Mouse (Mus musculus) intestine, embryonic 16.5 days (tissue): ENCODE results near the gene Ccdc102a. TPM values are rescaled to one million over a fixed set of nuclear protein-coding genes. Genes with fewer than 3 reads are reported as not detected.

ENCODE experiments used
- ATAC-seq: fragments of 200-750 bp; cut with Nextera tagmentation; 2 replicates; pipeline ENCODE4 v1.8.0; 2017; ENCODE audit warnings: moderate TSS enrichment, moderate library complexity
- H3K27ac ChIP-seq: fragments of 300-500 bp; sonication (generic); 2 replicates; pipeline ENCODE4 v1.5.1; 2014; ENCODE audit warnings: mild to moderate bottlenecking, low read length
- H3K27me3 ChIP-seq: fragments of 300-500 bp; sonication (generic); replicated peaks from 2 replicates; pipeline ENCODE4 v1.6.1; 2014; ENCODE audit warnings: low read length, control low read depth, mixed read lengths; ENCODE audit not compliant: control insufficient read depth, insufficient read depth
- H3K36me3 ChIP-seq: fragments of 300-500 bp; sonication (generic); 2 replicates; pipeline ENCODE4 v1.6.1; 2014; ENCODE audit warnings: low read length, control low read depth; ENCODE audit not compliant: control insufficient read depth, insufficient read depth
- H3K4me1 ChIP-seq: fragments of 300-500 bp; sonication (generic); 2 replicates; pipeline ENCODE4 v1.6.1; 2014; ENCODE audit warnings: low read length, control low read depth, mixed read lengths; ENCODE audit not compliant: control insufficient read depth, insufficient read depth
- H3K4me2 ChIP-seq: fragments of 300-500 bp; sonication (generic); 2 replicates; pipeline ENCODE4 v1.6.1; 2014; ENCODE audit warnings: low read depth, low read length, control low read depth
- H3K4me3 ChIP-seq: fragments of 300-500 bp; sonication (generic); 2 replicates; pipeline ENCODE4 v1.5.1; 2014; ENCODE audit warnings: mild to moderate bottlenecking, low read length
- H3K9ac ChIP-seq: fragments of 300-500 bp; sonication (generic); 2 replicates; pipeline ENCODE4 v1.6.1; 2014; ENCODE audit warnings: low read depth, low read length
- H3K9me3 ChIP-seq: fragments of 300-500 bp; sonication (generic); 2 replicates; pipeline ENCODE4 v1.6.1; 2016; ENCODE audit warnings: low read length, control low read depth; ENCODE audit not compliant: control insufficient read depth
- WGBS: fragments of 180-500 bp; shearing (Covaris S2); extraction: QIAGEN DNeasy Blood & Tissue Kit; methylation state at CpG from one replicate; pipeline ENCODE4 v1.1.7; 2014; 5-methylcytosine and 5-hydroxymethylcytosine counted together
- polyA plus RNA-seq: library from polyadenylated mRNA; unstranded; fragments of >200 nt; fragmentation: Nextera tagmentation; extraction: Ambion mirVana; gene quantifications from 2 replicates; pipeline ENCODE4 v1.2.1, GENCODE M21; 2015

The Ccdc102a gene
- polyA plus RNA-seq, 1 experiment from 2014 or later: 10.9 TPM

GRCm38 (mm10) chr8:94914256-94914655 lies 3.6 kb downstream of the Ccdc102a start:
- Histone ChIP-seq H3K27ac (no peak overlapping the region), H3K9ac (0 out of 2 replicates have a peak overlapping the region, but pooled peaks have one; percentile 48), H3K4me3 (no peak overlapping the region), H3K4me1 (peaks cover 44% of the 10 kb centered on the region), H3K4me2 (no peak overlapping the region), H3K36me3 (peaks cover 3% of the 10 kb centered on the region; the same call in 1 of the 2 replicates), H3K27me3 (no peaks in the 10 kb centered on the region), H3K9me3 (no peaks in the 10 kb centered on the region)
- WGBS: 67% methylated on average over 6 of the region's 6 CpGs
- no peak for ATAC-seq

GRCm38 (mm10) chr8:94913061-94913660 lies 4.7 kb downstream of the Ccdc102a start:
- Histone ChIP-seq H3K27ac (no peak overlapping the region), H3K9me3 (no peaks in the 10 kb centered on the region), H3K27me3 (no peaks in the 10 kb centered on the region), H3K9ac (peak overlapping the region; percentile 48), H3K4me2 (peak overlapping the region; percentile 67), H3K36me3 (peaks cover 3% of the 10 kb centered on the region; the same call in 1 of the 2 replicates), H3K4me3 (peak overlapping the region; percentile 40), H3K4me1 (peaks cover 44% of the 10 kb centered on the region)
- peak; percentile 47 for ATAC-seq
- 20% methylated on average over 77 of the region's 77 CpGs for WGBS

- Histone ChIP-seq H3K4me1 (peaks cover 31% of the 10 kb centered on the region), H3K4me2 (no peak overlapping the region), H3K9me3 (no peaks in the 10 kb centered on the region), H3K27ac (no peak overlapping the region), H3K4me3 (no peak overlapping the region), H3K9ac (no peak overlapping the region), H3K36me3 (peaks cover 10% of the 10 kb centered on the region; the same call in 1 of the 2 replicates), H3K27me3 (no peaks in the 10 kb centered on the region)
- ATAC-seq: peak; percentile 54; the same call in 1 of the 2 replicates
- WGBS: 6% methylated on average over 4 of the region's 4 CpGs
Measured at GRCm38 (mm10) chr8:94908847-94909246, 9.1 kb downstream of the Ccdc102a start.

- Histone ChIP-seq H3K9ac (no peak overlapping the region), H3K36me3 (peaks cover 10% of the 10 kb centered on the region; the same call in 1 of the 2 replicates), H3K4me3 (no peak overlapping the region), H3K4me2 (no peak overlapping the region), H3K27me3 (no peaks in the 10 kb centered on the region), H3K9me3 (no peaks in the 10 kb centered on the region), H3K4me1 (peaks cover 22% of the 10 kb centered on the region), H3K27ac (no peak overlapping the region)
- WGBS: 84% methylated on average over 18 of the region's 18 CpGs
- ATAC-seq: no peak
Measured at GRCm38 (mm10) chr8:94907591-94908300, 10.2 kb downstream of the Ccdc102a start.

DNA sequence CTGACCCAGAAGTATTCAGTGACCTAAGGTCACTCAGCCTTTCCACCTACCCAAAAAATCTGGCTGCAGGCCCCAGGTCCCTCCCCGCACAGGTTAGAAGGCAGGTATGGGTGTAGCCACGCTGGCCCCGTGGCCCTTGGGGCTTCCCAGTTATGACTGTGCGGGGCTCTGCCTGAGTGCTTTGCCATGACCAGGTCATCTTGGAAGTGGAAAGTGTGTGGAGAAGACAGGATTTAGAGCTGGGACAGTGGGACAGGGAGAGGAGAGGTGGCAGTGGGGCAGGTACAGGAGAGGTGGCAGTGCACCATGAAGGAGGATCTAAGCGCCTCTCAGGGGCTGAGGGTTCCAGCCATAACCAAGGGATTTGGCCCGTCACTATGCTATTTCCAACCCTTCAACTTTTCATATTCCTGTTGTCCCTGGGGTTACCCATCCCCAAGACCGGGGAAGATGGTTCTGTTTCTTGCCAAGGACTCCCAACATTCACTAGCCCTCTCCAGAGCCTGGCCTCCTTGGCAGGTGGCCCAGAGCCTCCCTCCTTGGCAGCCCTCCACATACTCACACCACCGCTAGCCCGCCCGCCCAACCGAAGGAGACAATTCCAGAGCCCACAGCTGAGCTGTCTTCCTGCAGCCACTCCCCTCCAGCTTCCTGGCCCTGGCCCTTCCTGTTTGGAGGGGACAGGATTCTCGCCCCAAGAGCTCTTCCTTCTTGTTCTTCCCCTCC lies 13.3 kb downstream of the Ccdc102a start:
- Histone ChIP-seq H3K9me3 (no peaks in the 10 kb centered on the region), H3K36me3 (peaks cover 10% of the 10 kb centered on the region; the same call in 1 of the 2 replicates), H3K4me1 (peaks cover 44% of the 10 kb centered on the region), H3K27ac (peak overlapping the region; percentile 57), H3K9ac (peak overlapping the region; percentile 8; the same call in 1 of the 2 replicates), H3K4me3 (no peak overlapping the region), H3K4me2 (no peak overlapping the region), H3K27me3 (no peaks in the 10 kb centered on the region)
- ATAC-seq: 0 out of 2 replicates have a peak, but pooled peaks have one; percentile 10
- WGBS: 62% methylated on average over 12 of the region's 12 CpGs

DNA sequence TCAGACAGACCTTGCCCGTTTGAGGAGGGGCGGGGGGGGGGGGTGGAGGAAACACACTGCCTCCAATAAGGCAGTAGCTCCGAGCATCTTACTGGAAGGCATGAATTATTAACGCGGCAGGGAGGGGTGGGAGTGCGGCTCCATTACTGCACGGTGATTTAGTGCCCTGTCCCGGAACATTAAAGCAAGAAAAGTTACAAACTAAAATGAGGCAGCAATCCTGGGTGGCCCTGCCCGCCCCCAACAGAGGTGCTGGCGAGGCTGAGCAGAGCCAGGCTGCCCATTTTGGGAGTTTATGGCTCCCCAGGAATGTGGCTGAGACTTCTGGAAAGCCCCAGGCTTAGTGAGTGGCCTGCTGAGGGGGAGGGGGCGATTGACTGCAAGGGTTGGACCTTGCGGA lies 14.2 kb downstream of the Ccdc102a start:
- ATAC-seq: no peak
- Histone ChIP-seq H3K4me3 (no peak overlapping the region), H3K27me3 (no peaks in the 10 kb centered on the region), H3K9me3 (no peaks in the 10 kb centered on the region), H3K4me2 (no peak overlapping the region), H3K9ac (no peak overlapping the region), H3K36me3 (peaks cover 6% of the 10 kb centered on the region; the same call in 1 of the 2 replicates), H3K4me1 (peaks cover 52% of the 10 kb centered on the region), H3K27ac (no peak overlapping the region)
- 42% methylated on average over 12 of the region's 12 CpGs for WGBS

DNA sequence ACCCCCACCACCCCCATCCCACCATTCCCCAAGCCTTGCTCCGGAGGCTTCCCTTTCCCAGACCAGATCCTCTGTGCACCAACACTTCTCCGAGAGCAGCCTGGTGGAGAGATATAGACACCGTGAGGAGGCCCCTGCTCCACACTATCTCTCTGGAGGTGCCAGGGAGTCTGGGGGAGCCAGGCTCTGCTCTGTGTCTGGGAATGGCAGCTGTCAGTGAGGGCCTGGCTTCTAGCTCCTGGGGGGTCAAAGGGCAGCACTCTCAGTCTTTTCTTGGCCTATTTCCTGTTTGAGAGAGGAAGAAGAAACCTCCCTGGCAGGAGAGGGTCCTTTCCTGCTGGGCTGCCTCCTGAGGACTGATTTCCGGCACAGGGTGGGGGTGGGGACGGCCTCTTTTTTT lies 16.9 kb downstream of the Ccdc102a start:
- H3K27ac ChIP-seq: peak overlapping the region; percentile 80
- no peaks in the 10 kb centered on the region for H3K9me3 ChIP-seq
- peaks cover 52% of the 10 kb centered on the region for H3K4me1 ChIP-seq
- H3K4me3 ChIP-seq: peak overlapping the region; percentile 15; the same call in 1 of the 2 replicates
- H3K4me2 ChIP-seq: peak overlapping the region; percentile 41
- peak; percentile 24 for ATAC-seq
- H3K36me3 ChIP-seq: peaks cover 4% of the 10 kb centered on the region; the same call in 1 of the 2 replicates
- H3K9ac ChIP-seq: peak overlapping the region; percentile 55
- H3K27me3 ChIP-seq: no peaks in the 10 kb centered on the region
- WGBS: 15% methylated on average over 5 of the region's 5 CpGs

DNA sequence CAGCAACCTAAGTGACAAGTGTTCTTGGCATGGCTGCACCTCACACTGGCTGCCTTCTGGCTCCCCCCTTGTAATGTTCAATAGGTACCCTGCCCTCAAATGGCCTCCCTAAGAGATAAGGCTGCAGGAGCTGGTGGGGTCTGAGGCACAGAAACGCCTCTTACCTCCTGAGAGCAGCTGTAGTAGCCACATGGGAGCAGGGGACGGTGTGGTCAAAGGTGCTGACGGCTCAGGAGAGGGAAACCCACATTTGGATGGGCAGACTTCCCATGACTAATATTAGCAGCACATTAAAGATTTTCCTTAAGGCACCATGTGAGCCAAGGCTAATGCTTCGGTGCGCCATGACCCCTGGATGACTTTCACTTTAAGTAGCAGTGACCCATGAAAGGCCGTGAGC lies 17.3 kb downstream of the Ccdc102a start:
- H3K27me3 ChIP-seq: no peaks in the 10 kb centered on the region
- peak overlapping the region; percentile 80 for H3K27ac ChIP-seq
- no peaks in the 10 kb centered on the region; the same call in 1 of the 2 replicates for H3K36me3 ChIP-seq
- ATAC-seq: no peak
- peaks cover 49% of the 10 kb centered on the region for H3K4me1 ChIP-seq
- 20% methylated on average over 6 of the region's 6 CpGs for WGBS
- H3K4me2 ChIP-seq: peak overlapping the region; percentile 41
- peak overlapping the region; percentile 55 for H3K9ac ChIP-seq
- peak overlapping the region; percentile 15; the same call in 1 of the 2 replicates for H3K4me3 ChIP-seq
- H3K9me3 ChIP-seq: no peaks in the 10 kb centered on the region

- Histone ChIP-seq H3K4me2 (peak overlapping the region; percentile 46), H3K4me1 (peaks cover 41% of the 10 kb centered on the region), H3K9me3 (no peaks in the 10 kb centered on the region), H3K27me3 (no peaks in the 10 kb centered on the region), H3K9ac (peak overlapping the region; percentile 25; the same call in 1 of the 2 replicates), H3K27ac (peak overlapping the region; percentile 79), H3K4me3 (peak overlapping the region; percentile 26), H3K36me3 (no peaks in the 10 kb centered on the region)
- 14% methylated on average over 11 of the region's 11 CpGs for WGBS
- ATAC-seq: peak; percentile 95
Measured at GRCm38 (mm10) chr8:94899262-94899661, 18.6 kb downstream of the Ccdc102a start.
